Mouse (Mus musculus) lung, postnatal 0 days (tissue): Measurements from ENCODE around the gene Pld4. TPM values are rescaled to one million over a fixed set of nuclear protein-coding genes. Genes with fewer than 3 reads are reported as not detected.

Experiments
- ATAC-seq: fragments of 200-750 bp; cut with Nextera tagmentation; 2 replicates; pipeline ENCODE4 v1.8.0; 2017; ENCODE audit warnings: moderate library complexity
- DNase-seq: peaks from one replicate; pipeline ENCODE4 v3.0.0-alpha.2; 2016; ENCODE audit warnings: low spot score
- H3K27ac ChIP-seq: fragments of 300-500 bp; sonication (generic); 2 replicates; pipeline ENCODE4 v1.5.1; 2014; ENCODE audit warnings: antibody characterized with exemption, mild to moderate bottlenecking, low read length, mixed read lengths
- H3K27me3 ChIP-seq: fragments of 300-500 bp; sonication (generic); replicated peaks from 2 replicates; pipeline ENCODE4 v1.6.1; 2014; ENCODE audit warnings: low read length, mixed read lengths; ENCODE audit not compliant: insufficient read depth
- H3K36me3 ChIP-seq: fragments of 300-500 bp; sonication (generic); 2 replicates; pipeline ENCODE4 v1.6.1; 2014; ENCODE audit warnings: low read length, mixed read lengths; ENCODE audit not compliant: insufficient read depth
- H3K4me1 ChIP-seq: fragments of 300-500 bp; sonication (generic); 2 replicates; pipeline ENCODE4 v1.6.1; 2014; ENCODE audit warnings: antibody characterized with exemption, low read depth, low read length, mixed read lengths; ENCODE audit not compliant: insufficient read depth
- H3K4me2 ChIP-seq: fragments of 300-500 bp; sonication (generic); replicated peaks from 2 replicates; pipeline ENCODE4 v1.6.1; 2014; ENCODE audit warnings: low read depth, mild to moderate bottlenecking, low read length, moderate library complexity, mixed read lengths
- H3K4me3 ChIP-seq: fragments of 300-500 bp; sonication (generic); 2 replicates; pipeline ENCODE4 v1.5.1; 2014; ENCODE audit warnings: low read depth, low read length
- H3K9ac ChIP-seq: fragments of 300-500 bp; sonication (generic); replicated peaks from 2 replicates; pipeline ENCODE4 v1.6.1; 2014; ENCODE audit warnings: low read depth, mild to moderate bottlenecking
- H3K9me3 ChIP-seq: fragments of 300-500 bp; sonication (generic); 2 replicates; pipeline ENCODE4 v1.6.1; 2016; ENCODE audit warnings: low read length, mixed read lengths
- CTCF ChIP-seq: IDR thresholded peaks from 2 replicates; pipeline ENCODE4 v1.5.1; 2016; ENCODE audit warnings: antibody characterized with exemption, mild to moderate bottlenecking
- EP300 ChIP-seq: IDR thresholded peaks from 2 replicates; pipeline ENCODE4 v1.6.1; 2016; ENCODE audit warnings: antibody characterized with exemption, mild to moderate bottlenecking, control low read depth
- WGBS: fragments of 180-500 bp; shearing (Covaris S2); extraction: QIAGEN DNeasy Blood & Tissue Kit; methylation state at CpG from one replicate; pipeline ENCODE4 v1.1.7; 2014; 5-methylcytosine and 5-hydroxymethylcytosine counted together
- polyA plus RNA-seq: library from polyadenylated mRNA; unstranded; fragments of >200 nt; fragmentation: Nextera tagmentation; extraction: Ambion mirVana; gene quantifications from 2 replicates; pipeline ENCODE4 v1.2.1, GENCODE M21; 2015

Gene Pld4
- polyA plus RNA-seq, 1 experiment from 2014 or later: 23.8 TPM

GRCm38 (mm10) chr12:112791026-112791425, 30.6 kb downstream of the Pld4 start:
- Histone ChIP-seq H3K27ac (no peak overlapping the region), H3K9me3 (no peaks in the 10 kb centered on the region), H3K4me1 (peaks cover 12% of the 10 kb centered on the region; the same call in 1 of the 2 replicates), H3K9ac (no peak overlapping the region), H3K36me3 (no peaks in the 10 kb centered on the region), H3K27me3 (no peaks in the 10 kb centered on the region), H3K4me3 (no peak overlapping the region), H3K4me2 (no peak overlapping the region)
- DNase-seq: no peak
- 56% methylated on average over 8 of the region's 8 CpGs for WGBS
- ATAC-seq: no peak
- no peak for TF ChIP-seq CTCF
- no peak for TF ChIP-seq EP300

GRCm38 (mm10) chr12:112793601-112794355, 33.3 kb downstream of the Pld4 start:
- no peaks in the 10 kb centered on the region for H3K9me3 ChIP-seq
- peak overlapping the region; percentile 22; the same call in 1 of the 2 replicates for H3K4me2 ChIP-seq
- ATAC-seq (peak; percentile 56), DNase-seq (peak; percentile 84)
- H3K36me3 ChIP-seq: no peaks in the 10 kb centered on the region
- no peaks in the 10 kb centered on the region for H3K27me3 ChIP-seq
- WGBS: 60% methylated on average over 13 of the region's 13 CpGs
- peak overlapping the region; percentile 71 for H3K27ac ChIP-seq
- peaks cover 28% of the 10 kb centered on the region; the same call in 1 of the 2 replicates for H3K4me1 ChIP-seq
- TF ChIP-seq EP300: peak; percentile 47; the same call in 1 of the 2 replicates
- no peak for TF ChIP-seq CTCF
- no peak overlapping the region for H3K4me3 ChIP-seq
- no peak overlapping the region for H3K9ac ChIP-seq

- Histone ChIP-seq H3K9me3 (no peaks in the 10 kb centered on the region), H3K36me3 (no peaks in the 10 kb centered on the region), H3K27ac (peak overlapping the region; percentile 71), H3K4me1 (peaks cover 28% of the 10 kb centered on the region; the same call in 1 of the 2 replicates), H3K9ac (no peak overlapping the region), H3K4me2 (peak overlapping the region; percentile 22; the same call in 1 of the 2 replicates), H3K4me3 (no peak overlapping the region), H3K27me3 (no peaks in the 10 kb centered on the region)
- DNase-seq (no peak), ATAC-seq (no peak)
- TF ChIP-seq CTCF (no peak), EP300 (no peak)
- WGBS: 8% methylated on average over 7 of the region's 7 CpGs
Observed at GRCm38 (mm10) chr12:112794356-112794816, 33.9 kb downstream of the Pld4 start.

GRCm38 (mm10) chr12:112794998-112795397, 34.5 kb downstream of the Pld4 start:
- DNase-seq (no peak), ATAC-seq (no peak)
- TF ChIP-seq CTCF (no peak), EP300 (no peak)
- H3K4me1 ChIP-seq: peaks cover 28% of the 10 kb centered on the region; the same call in 1 of the 2 replicates
- peak overlapping the region; percentile 73 for H3K27ac ChIP-seq
- no peak overlapping the region for H3K4me3 ChIP-seq
- no peaks in the 10 kb centered on the region for H3K9me3 ChIP-seq
- H3K9ac ChIP-seq: no peak overlapping the region
- no peaks in the 10 kb centered on the region for H3K36me3 ChIP-seq
- 89% methylated on average over 5 of the region's 5 CpGs for WGBS
- 0 out of 2 replicates have a peak overlapping the region, but pooled peaks have one; percentile 22 for H3K4me2 ChIP-seq
- no peaks in the 10 kb centered on the region for H3K27me3 ChIP-seq

GRCm38 (mm10) chr12:112795466-112796104, 35.1 kb downstream of the Pld4 start:
- peak; percentile 77 for DNase-seq
- ATAC-seq: peak; percentile 59
- Histone ChIP-seq H3K27me3 (0 out of 2 replicates have a peak, but pooled peaks cover 1% of the 10 kb centered on the region), H3K4me1 (peaks cover 28% of the 10 kb centered on the region; the same call in 1 of the 2 replicates), H3K36me3 (no peaks in the 10 kb centered on the region), H3K9me3 (no peaks in the 10 kb centered on the region), H3K4me3 (no peak overlapping the region), H3K4me2 (peak overlapping the region; percentile 22; the same call in 1 of the 2 replicates), H3K27ac (peak overlapping the region; percentile 73), H3K9ac (no peak overlapping the region)
- TF ChIP-seq EP300: no peak
- no peak for TF ChIP-seq CTCF
- 33% methylated on average over 18 of the region's 18 CpGs for WGBS
